Mouse (Mus musculus): Measurements from ENCODE around the gene Atp23.
A peak's percentile ranks its signal among the peaks of the same experiment; 100 is the strongest.
"Not testable (repeated sequence)": the region's sequence is repeated elsewhere in the genome, so short reads cannot be mapped to it uniquely, and the experiment has no call there.

The Atp23 gene

GRCm38 (mm10) chr10:126906811-126907210, 5.7 kb upstream of the Atp23 start:
- no peak for DNase-seq (ENCODE audit: low read depth)

- peak; percentile 96 for DNase-seq (ENCODE audit: low read depth)
Observed at GRCm38 (mm10) chr10:126905650-126906075, 4.5 kb upstream of the Atp23 start.

- DNase-seq (ENCODE audit: low read depth): peak; percentile 36
Observed at GRCm38 (mm10) chr10:126905086-126905485, 3.9 kb upstream of the Atp23 start.

- no peak for DNase-seq (ENCODE audit: low read depth)
Observed at GRCm38 (mm10) chr10:126904221-126904620, 3.1 kb upstream of the Atp23 start.

- no peak for DNase-seq (ENCODE audit: low read depth)
Observed at GRCm38 (mm10) chr10:126901488-126901843, 311 bp upstream of the Atp23 start.

- DNase-seq (ENCODE audit: low read depth): no peak
Observed at GRCm38 (mm10) chr10:126895891-126896290, 5.3 kb downstream of the Atp23 start.

GRCm38 (mm10) chr10:126894061-126894460, 7.1 kb downstream of the Atp23 start:
- no peak for DNase-seq (ENCODE audit: low read depth)

- DNase-seq (ENCODE audit: low read depth): no peak
Observed at GRCm38 (mm10) chr10:126893145-126893544, 8.0 kb downstream of the Atp23 start.

- DNase-seq (ENCODE audit: low read depth): no peak
Observed at GRCm38 (mm10) chr10:126873755-126874154, 27.4 kb downstream of the Atp23 start.

GRCm38 (mm10) chr10:126872256-126872655, 28.9 kb downstream of the Atp23 start:
- DNase-seq (ENCODE audit: low read depth): no peak

GRCm38 (mm10) chr10:126869372-126870318, 31.5 kb downstream of the Atp23 start:
- DNase-seq (ENCODE audit: low read depth): peak; percentile 69

GRCm38 (mm10) chr10:126865284-126865683, 35.9 kb downstream of the Atp23 start:
- DNase-seq (ENCODE audit: low read depth): no peak

GRCm38 (mm10) chr10:126862193-126862592, 39.0 kb downstream of the Atp23 start:
- DNase-seq (ENCODE audit: low read depth): no peak

GRCm38 (mm10) chr10:126853286-126853685, 47.9 kb downstream of the Atp23 start:
- peak; percentile 63 for DNase-seq (ENCODE audit: low read depth)

GRCm38 (mm10) chr10:126845309-126845911, 55.7 kb downstream of the Atp23 start:
- no peak for DNase-seq (ENCODE audit: low read depth)

GRCm38 (mm10) chr10:126844689-126845088, 56.5 kb downstream of the Atp23 start:
- DNase-seq (ENCODE audit: low read depth): peak; percentile 14

GRCm38 (mm10) chr10:126840266-126840665, 60.9 kb downstream of the Atp23 start:
- peak; percentile 27 for DNase-seq (ENCODE audit: low read depth)

GRCm38 (mm10) chr10:126833006-126833405, 68.1 kb downstream of the Atp23 start:
- peak; percentile 21 for DNase-seq (ENCODE audit: low read depth)

GRCm38 (mm10) chr10:126831329-126831728, 69.8 kb downstream of the Atp23 start:
- no peak for DNase-seq (ENCODE audit: low read depth)

- no peak for DNase-seq (ENCODE audit: low read depth)
Observed at GRCm38 (mm10) chr10:126828618-126829017, 72.5 kb downstream of the Atp23 start.

GRCm38 (mm10) chr10:126827941-126828593, 73.1 kb downstream of the Atp23 start:
- peak; percentile 81 for DNase-seq (ENCODE audit: low read depth)

- no peak for DNase-seq (ENCODE audit: low read depth)
Observed at GRCm38 (mm10) chr10:126826982-126827381, 74.2 kb downstream of the Atp23 start.

GRCm38 (mm10) chr10:126826216-126826615, 74.9 kb downstream of the Atp23 start:
- DNase-seq (ENCODE audit: low read depth): not testable (repeated sequence)
